Mouse (Mus musculus) neutrophil, adult 83 days (primary cell): Measurements from ENCODE around the gene Cnga3. TPM values are rescaled to one million over a fixed set of nuclear protein-coding genes. Genes with fewer than 3 reads are reported as not detected.

Source experiments
- total RNA-seq, 2 experiments: library from RNA; stranded (reverse); gene quantifications; one replicate each; pipeline ENCODE4 v1.2.4; 2023

The Cnga3 gene
- not detected for total RNA-seq

DNA sequence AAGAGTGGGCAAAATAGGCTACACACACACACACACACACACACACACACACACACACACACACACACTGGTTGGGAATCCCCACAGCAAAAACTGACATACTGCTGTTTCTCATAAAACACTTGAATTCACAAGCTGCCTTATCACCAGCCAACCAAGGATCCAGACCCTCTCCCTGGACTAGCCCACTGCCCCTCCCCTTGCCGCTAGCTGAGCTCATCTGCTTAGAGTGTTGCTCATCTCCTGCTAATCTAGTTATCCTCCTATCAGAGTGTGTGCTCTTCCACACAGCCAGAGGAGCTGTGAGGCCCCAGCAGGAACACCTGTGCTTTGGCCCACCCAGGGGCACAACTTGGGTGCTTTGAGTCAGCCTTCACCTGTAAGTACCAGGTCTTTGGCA lies at the start of gene Cnga3:
Gene Cnga3, plus strand, starts transcription at position 291 of the 400 bp plus-strand sequence.

DNA sequence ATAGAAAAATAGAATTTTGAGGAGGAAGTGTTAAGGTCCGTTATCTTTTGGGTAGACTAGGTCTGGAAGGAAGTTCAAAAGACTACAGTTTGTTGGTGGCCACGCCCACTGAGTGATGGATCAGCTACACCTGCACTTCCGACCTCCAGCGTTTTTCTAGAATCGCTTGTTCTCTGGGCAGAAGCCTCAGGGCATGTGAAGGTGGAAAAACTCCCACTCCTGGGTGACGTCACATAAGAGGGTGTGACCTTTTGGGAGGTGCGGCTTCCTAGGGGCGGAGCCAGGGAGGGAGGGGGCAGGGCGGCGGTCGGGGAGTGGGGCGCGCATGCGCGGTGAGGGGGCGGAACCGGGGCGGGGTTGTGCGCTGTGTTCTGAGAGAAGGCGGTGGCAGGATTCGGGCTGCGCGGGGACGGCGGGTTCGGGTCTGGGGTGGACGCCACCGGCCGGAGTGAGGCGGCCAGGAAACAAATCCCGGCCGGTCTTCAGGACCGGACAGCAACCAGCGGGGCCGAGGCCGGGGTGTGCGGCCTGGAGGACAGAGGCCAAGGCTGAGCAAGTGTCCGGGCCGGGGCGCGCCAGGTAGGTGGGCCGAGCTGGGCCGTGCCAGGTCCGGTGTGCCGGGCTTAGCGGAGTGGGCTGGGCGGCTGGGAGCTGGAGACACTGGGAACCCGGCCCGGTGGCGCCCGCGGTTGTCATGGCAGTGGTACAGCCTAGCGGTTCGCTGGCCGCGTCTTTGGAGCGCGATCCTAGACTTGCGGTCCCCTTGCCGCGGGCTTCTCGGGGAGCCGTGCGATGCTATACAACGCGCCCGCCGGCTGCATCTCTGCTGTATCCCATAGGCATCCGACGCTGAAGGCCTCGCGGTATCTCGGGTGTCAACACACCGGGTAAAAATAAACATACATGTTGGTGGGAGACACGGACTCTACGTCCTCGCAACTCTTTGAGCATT lies 85.6 kb downstream of the Cnga3 start, which contains the start of gene Inpp4a:
Gene Inpp4a, plus strand, starts transcription at position 326 of the 952 bp plus-strand sequence.

Other genes starting within 250 kb of the Cnga3 start
- not detected for gene Vwa3b, start 187.8 kb upstream of the Cnga3 start, total RNA-seq
- gene Inpp4a, start 85.4 kb downstream of the Cnga3 start, total RNA-seq, result 100 to 1,000 TPM; 137 to 161 TPM
- 10 to 100 TPM; 30.4 to 30.7 TPM for gene Coa5, start 215.7 kb downstream of the Cnga3 start, total RNA-seq
- 10 to 100 TPM; 29.2 to 33.5 TPM for gene Unc50, start 215.7 kb downstream of the Cnga3 start, total RNA-seq